Mouse (Mus musculus) CH12.LX (cell line): ENCODE measurements at regions not wholly inside any gene's neighbourhood (a gene's known extent, or its start where the extent isn't known, plus 50 kb on each side); places are given as distances from the start of the nearest gene placed in this dataset.

Experiments
- BHLHE40 ChIP-seq: IDR thresholded peaks from 2 replicates; pipeline ENCODE4 v1.6.1; 2011; ENCODE audit warnings: mild to moderate bottlenecking, low read depth, low read length, improper control_type of control experiment
- CTCF ChIP-seq, 2 experiments: IDR thresholded peaks in 1 of 2; conservative IDR thresholded peaks in 1 of 2; 2 replicates each; pipeline ENCODE4 v1.5.1; 2011 to 2012; ENCODE audit warnings: low read depth in 2 of 2, low read length in 2 of 2, improper control_type of control experiment in 1 of 2, inconsistent platforms in 1 of 2, mild to moderate bottlenecking in 1 of 2, moderate library complexity in 1 of 2
- E2F4 ChIP-seq: IDR thresholded peaks from 2 replicates; pipeline ENCODE4 v1.6.1; 2011; ENCODE audit warnings: low read depth, low read length, improper control_type of control experiment; ENCODE audit not compliant: insufficient replicate concordance
- ETS1 ChIP-seq: conservative IDR thresholded peaks from 2 replicates; pipeline ENCODE4 v1.6.1; 2012; ENCODE audit warnings: low read depth, mild to moderate bottlenecking, inconsistent platforms, low read length, improper control_type of control experiment, moderate library complexity
- IRF4 ChIP-seq: IDR thresholded peaks from 2 replicates; pipeline ENCODE4 v1.6.1; 2014; ENCODE audit warnings: low read depth, mild to moderate bottlenecking, inconsistent platforms, low read length, improper control_type of control experiment
- JUND ChIP-seq: conservative IDR thresholded peaks from 2 replicates; pipeline ENCODE4 v1.6.1; 2011; ENCODE audit warnings: low read depth, low read length, improper control_type of control experiment
- MAFK ChIP-seq: IDR thresholded peaks from 2 replicates; pipeline ENCODE4 v1.6.1; 2011; ENCODE audit warnings: low read length, improper control_type of control experiment; ENCODE audit not compliant: insufficient replicate concordance
- MAZ ChIP-seq: IDR thresholded peaks from 2 replicates; pipeline ENCODE4 v1.6.1; 2012; ENCODE audit warnings: low read depth, mild to moderate bottlenecking, inconsistent platforms, low read length, improper control_type of control experiment, moderate library complexity
- NRF1 ChIP-seq: IDR thresholded peaks from 2 replicates; pipeline ENCODE4 v1.6.1; 2014; ENCODE audit warnings: low read depth, mild to moderate bottlenecking, inconsistent platforms, low read length, improper control_type of control experiment, moderate library complexity
- POLR2A ChIP-seq: IDR thresholded peaks from 2 replicates; pipeline ENCODE4 v1.6.1; 2011; ENCODE audit warnings: low read depth, mild to moderate bottlenecking, improper control_type of control experiment, low read length
- ZKSCAN1 ChIP-seq: IDR thresholded peaks from 2 replicates; pipeline ENCODE4 v1.6.1; 2012; ENCODE audit warnings: low read depth, inconsistent platforms, low read length, improper control_type of control experiment, borderline replicate concordance
- ZMIZ1 ChIP-seq: IDR thresholded peaks from 2 replicates; pipeline ENCODE4 v1.6.1; 2012; ENCODE audit warnings: low read depth, mild to moderate bottlenecking, inconsistent platforms, low read length, improper control_type of control experiment
- ZNF384 ChIP-seq: IDR thresholded peaks from 2 replicates; pipeline ENCODE4 v1.6.1; 2012; ENCODE audit warnings: low read depth, low read length, improper control_type of control experiment, inconsistent platforms

- no peak for TF ChIP-seq ETS1
- no peak for TF ChIP-seq E2F4
- no peak for TF ChIP-seq POLR2A
- no peak for TF ChIP-seq CTCF (conservative IDR thresholded peaks at IDR 0.05 in 1 of 2, IDR thresholded peaks at IDR 0.05 in 1 of 2; ENCODE audit: low read depth in 2 of 2, low read length in 2 of 2)
- TF ChIP-seq MAFK: no peak
- no peak for TF ChIP-seq ZKSCAN1
- TF ChIP-seq NRF1: no peak
- no peak for TF ChIP-seq ZMIZ1
- no peak for TF ChIP-seq ZNF384
- TF ChIP-seq BHLHE40: no peak
- no peak for TF ChIP-seq JUND
- no peak for TF ChIP-seq MAZ
- no peak for TF ChIP-seq IRF4
These were observed 85.4 kb downstream of the Cxcr4 start for GRCm38 (mm10) chr1:128506551-128507313.
